Mouse (Mus musculus) embryonic facial prominence, embryonic 11.5 days (tissue): ENCODE measurements around the gene Gm609. TPM values are rescaled to one million over a fixed set of nuclear protein-coding genes. Genes with fewer than 3 reads are reported as not detected.
A peak's percentile ranks its signal among the peaks of the same experiment; 100 is the strongest.

Experiments used
- ATAC-seq: fragments of 200-750 bp; cut with Nextera tagmentation; replicated peaks from 2 replicates; pipeline ENCODE4 v1.8.0; 2017; ENCODE audit warnings: low read depth; ENCODE audit not compliant: insufficient number of reproducible peaks, low FRiP score, low TSS enrichment
- DNase-seq: peaks from one replicate; pipeline ENCODE4 v3.0.0-alpha.2; 2015; ENCODE audit warnings: low spot score
- H3K27ac ChIP-seq: fragments of 300-500 bp; sonication (generic); replicated peaks from 2 replicates; pipeline ENCODE4 v1.5.1; 2014; ENCODE audit warnings: mild to moderate bottlenecking, low read depth, low read length, control low read depth
- H3K27me3 ChIP-seq: fragments of 300-500 bp; sonication (generic); 2 replicates; pipeline ENCODE4 v1.6.1; 2014; ENCODE audit warnings: mild to moderate bottlenecking, low read length, moderate library complexity, mixed read lengths; ENCODE audit not compliant: control insufficient read depth, insufficient read depth
- H3K36me3 ChIP-seq: fragments of 300-500 bp; sonication (generic); replicated peaks from 2 replicates; pipeline ENCODE4 v1.6.1; 2014; ENCODE audit warnings: low read depth, mild to moderate bottlenecking, low read length, moderate library complexity, mixed read lengths; ENCODE audit not compliant: control insufficient read depth, insufficient read depth
- H3K4me1 ChIP-seq: fragments of 300-500 bp; sonication (generic); 2 replicates; pipeline ENCODE4 v1.6.1; 2014; ENCODE audit warnings: low read length, mixed read lengths; ENCODE audit not compliant: control insufficient read depth, insufficient read depth
- H3K4me2 ChIP-seq: fragments of 300-500 bp; sonication (generic); 2 replicates; pipeline ENCODE4 v1.6.1; 2014; ENCODE audit warnings: low read depth, mild to moderate bottlenecking, control low read depth, low read length, moderate library complexity
- H3K4me3 ChIP-seq: fragments of 300-500 bp; sonication (generic); 2 replicates; pipeline ENCODE4 v1.5.1; 2014; ENCODE audit warnings: low read depth, low read length, control low read depth
- H3K9ac ChIP-seq: fragments of 300-500 bp; sonication (generic); replicated peaks from 2 replicates; pipeline ENCODE4 v1.6.1; 2014; ENCODE audit warnings: mild to moderate bottlenecking, control low read depth, low read length
- H3K9me3 ChIP-seq: fragments of 300-500 bp; sonication (generic); replicated peaks from 2 replicates; pipeline ENCODE4 v1.6.1; 2016; ENCODE audit warnings: mild to moderate bottlenecking, low read length, inconsistent platforms, mixed read lengths; ENCODE audit not compliant: control insufficient read depth
- WGBS: fragments of 180-500 bp; shearing (Covaris S2); extraction: QIAGEN DNeasy Blood & Tissue Kit; methylation state at CpG from one replicate; pipeline ENCODE4 v1.1.7; 2014; 5-methylcytosine and 5-hydroxymethylcytosine counted together
- polyA plus RNA-seq: library from polyadenylated mRNA; unstranded; fragments of >200 nt; fragmentation: Nextera tagmentation; extraction: Ambion mirVana; gene quantifications from 2 replicates; pipeline ENCODE4 v1.2.1, GENCODE M21; 2014

The Gm609 gene
- polyA plus RNA-seq, 1 experiment from 2014 or later = not detected

GRCm38 (mm10) chr16:45407645-45408400 is 84.9 kb downstream of the Gm609 start:
- Histone ChIP-seq H3K9ac (peak overlapping the region; percentile 62), H3K27ac (no peak overlapping the region)

DNA sequence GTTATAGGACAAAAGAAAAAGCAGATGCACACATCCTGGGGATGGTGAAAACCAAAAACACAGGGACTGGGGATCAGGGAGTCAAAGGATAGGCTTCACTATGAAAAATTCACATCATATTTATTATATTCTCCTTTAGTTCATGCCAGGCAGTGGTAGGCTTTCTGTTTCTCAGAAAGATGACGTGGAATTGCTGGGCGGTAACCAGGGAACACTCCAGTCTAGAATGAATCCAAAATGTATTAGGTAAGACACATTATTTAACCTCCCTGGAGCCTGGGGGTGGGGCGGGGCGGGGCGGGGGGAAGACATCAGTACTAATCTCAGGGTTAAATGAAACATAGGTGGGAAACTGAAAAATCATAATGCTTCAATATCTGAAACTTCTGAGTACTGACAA is 85.7 kb downstream of the Gm609 start:
- WGBS = 87% methylated on average over 5 of the region's 5 CpGs
- Histone ChIP-seq H3K27ac (no peak overlapping the region), H3K9ac (no peak overlapping the region), H3K4me3 (no peak overlapping the region), H3K9me3 (no peaks in the 10 kb centered on the region), H3K4me2 (no peak overlapping the region), H3K4me1 (no peaks in the 10 kb centered on the region), H3K36me3 (no peaks in the 10 kb centered on the region), H3K27me3 (no peaks in the 10 kb centered on the region)
- no peak for ATAC-seq
- DNase-seq = no peak

More at GRCm38 (mm10) chr16:45407645-45408400, 84.9 kb downstream of the Gm609 start:
- H3K4me2 ChIP-seq = peak overlapping the region; percentile 78
- H3K4me3 ChIP-seq = peak overlapping the region; percentile 55
- WGBS = 39% methylated on average over 9 of the region's 9 CpGs
- H3K27me3 ChIP-seq = no peaks in the 10 kb centered on the region
- H3K36me3 ChIP-seq = no peaks in the 10 kb centered on the region
- H3K9me3 ChIP-seq = no peaks in the 10 kb centered on the region
- no peaks in the 10 kb centered on the region for H3K4me1 ChIP-seq
- DNase-seq = no peak
- no peak for ATAC-seq

- 80% methylated on average over 2 of the region's 2 CpGs for WGBS
Observed at GRCm38 (mm10) chr16:45402951-45403350, 89.8 kb downstream of the Gm609 start.

GRCm38 (mm10) chr16:45402036-45402435 is 90.7 kb downstream of the Gm609 start:
- no peak for ATAC-seq
- no peaks in the 10 kb centered on the region for H3K36me3 ChIP-seq
- DNase-seq = no peak
- no peak overlapping the region for H3K4me3 ChIP-seq
- H3K4me1 ChIP-seq = no peaks in the 10 kb centered on the region
- WGBS = 92% methylated on average over 1 of the region's 1 CpGs
- no peak overlapping the region for H3K4me2 ChIP-seq
- H3K27me3 ChIP-seq = no peaks in the 10 kb centered on the region
- no peak overlapping the region for H3K27ac ChIP-seq
- H3K9me3 ChIP-seq = no peaks in the 10 kb centered on the region
- H3K9ac ChIP-seq = no peak overlapping the region

More at GRCm38 (mm10) chr16:45402951-45403350, 89.8 kb downstream of the Gm609 start:
- ATAC-seq = no peak
- DNase-seq = no peak
- H3K4me1 ChIP-seq = no peaks in the 10 kb centered on the region
- no peaks in the 10 kb centered on the region for H3K9me3 ChIP-seq
- H3K27me3 ChIP-seq = no peaks in the 10 kb centered on the region
- H3K4me3 ChIP-seq = no peak overlapping the region
- H3K27ac ChIP-seq = no peak overlapping the region
- no peak overlapping the region for H3K9ac ChIP-seq
- no peak overlapping the region for H3K4me2 ChIP-seq
- H3K36me3 ChIP-seq = no peaks in the 10 kb centered on the region

GRCm38 (mm10) chr16:45399947-45400555 is 92.7 kb downstream of the Gm609 start:
- H3K4me1 ChIP-seq = no peaks in the 10 kb centered on the region
- H3K36me3 ChIP-seq = no peaks in the 10 kb centered on the region
- DNase-seq (no peak), ATAC-seq (no peak)
- H3K9ac ChIP-seq = no peak overlapping the region
- H3K9me3 ChIP-seq = no peaks in the 10 kb centered on the region
- H3K27ac ChIP-seq = no peak overlapping the region
- H3K27me3 ChIP-seq = no peaks in the 10 kb centered on the region
- H3K4me2 ChIP-seq = no peak overlapping the region
- WGBS = 62% methylated on average over 9 of the region's 9 CpGs
- H3K4me3 ChIP-seq = no peak overlapping the region

- H3K36me3 ChIP-seq = no peaks in the 10 kb centered on the region
- ATAC-seq (no peak), DNase-seq (no peak)
- H3K27me3 ChIP-seq = no peaks in the 10 kb centered on the region
- H3K4me3 ChIP-seq = no peak overlapping the region
- WGBS = 78% methylated on average over 3 of the region's 3 CpGs
- H3K4me2 ChIP-seq = no peak overlapping the region
- H3K9ac ChIP-seq = no peak overlapping the region
- no peaks in the 10 kb centered on the region for H3K9me3 ChIP-seq
- H3K27ac ChIP-seq = no peak overlapping the region
- H3K4me1 ChIP-seq = no peaks in the 10 kb centered on the region
Observed at GRCm38 (mm10) chr16:45399411-45399810, 93.4 kb downstream of the Gm609 start.

- H3K9ac ChIP-seq = no peak overlapping the region
- no peaks in the 10 kb centered on the region for H3K9me3 ChIP-seq
- H3K4me2 ChIP-seq = no peak overlapping the region
- ATAC-seq (no peak), DNase-seq (no peak)
- no peak overlapping the region for H3K4me3 ChIP-seq
- H3K27ac ChIP-seq = no peak overlapping the region
- H3K4me1 ChIP-seq = no peaks in the 10 kb centered on the region
- 92% methylated on average over 2 of the region's 2 CpGs for WGBS
- H3K36me3 ChIP-seq = no peaks in the 10 kb centered on the region
- no peaks in the 10 kb centered on the region for H3K27me3 ChIP-seq
Observed at GRCm38 (mm10) chr16:45397440-45397839, 95.3 kb downstream of the Gm609 start.

- ATAC-seq = no peak
- no peak for DNase-seq
Observed at GRCm38 (mm10) chr16:45392246-45392645, 100.5 kb downstream of the Gm609 start.

More at GRCm38 (mm10) chr16:45392246-45392645, 100.5 kb downstream of the Gm609 start:
- H3K4me2 ChIP-seq = no peak overlapping the region
- H3K36me3 ChIP-seq = no peaks in the 10 kb centered on the region
- H3K27ac ChIP-seq = no peak overlapping the region
- 87% methylated on average over 6 of the region's 6 CpGs for WGBS
- H3K4me1 ChIP-seq = no peaks in the 10 kb centered on the region
- H3K27me3 ChIP-seq = no peaks in the 10 kb centered on the region
- H3K9me3 ChIP-seq = no peaks in the 10 kb centered on the region
- H3K4me3 ChIP-seq = no peak overlapping the region
- H3K9ac ChIP-seq = no peak overlapping the region
